Comparison of ENCODE assay signal across 21 mouse cellular contexts in the genomic region with DNA sequence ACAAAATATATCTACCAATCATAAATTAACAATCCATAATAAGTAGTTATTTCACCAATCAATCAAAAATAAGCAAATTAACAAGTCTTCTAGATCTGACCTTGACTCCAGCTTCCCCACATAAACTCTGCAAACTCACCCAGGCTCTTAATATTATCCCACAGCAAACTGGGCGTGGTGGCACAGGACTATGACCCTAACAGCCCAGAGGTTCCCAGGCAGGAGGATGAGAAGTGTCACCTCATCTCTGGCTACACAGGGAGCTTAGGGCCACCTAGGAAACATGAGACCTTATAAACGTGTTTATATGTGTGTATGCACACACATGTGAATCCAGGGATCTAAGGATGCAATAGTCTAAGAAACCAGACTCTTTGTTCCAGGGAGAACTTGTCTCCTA.
A peak's percentile ranks its signal among the peaks of the same experiment; 100 is the strongest.
DNase-seq lines count a peak whose midpoint lies in the region; ATAC-seq and TF ChIP-seq lines count a peak whose summit lies in the region.
"Had no signal": no experiment of that assay in that cellular context is flagged by ENCODE, and none has a peak within 500 bp of the region (broad histone marks: within the 10 kb centered on the region; RNA-seq: fewer than 3 reads in every experiment).

No protein-coding gene starts in this region.

- H3K9ac ChIP-seq in intestine, embryonic 15.5 days: no peak overlapping the region
- H3K9ac ChIP-seq in intestine, embryonic 16.5 days (ENCODE audit: low read depth, low read length): no peak overlapping the region
- no peak overlapping the region for H3K9ac ChIP-seq in intestine, postnatal 0 days (ENCODE audit: low read depth, low read length)
- no peak overlapping the region for H3K9ac ChIP-seq in forebrain, embryonic 15.5 days (replicated peaks)
- no peak overlapping the region for H3K9ac ChIP-seq in forebrain, embryonic 12.5 days

- H3K36me3 ChIP-seq in intestine, embryonic 15.5 days: no peaks in the 10 kb centered on the region
- H3K36me3 ChIP-seq in intestine, embryonic 16.5 days (ENCODE audit: control insufficient read depth, insufficient read depth, low read length): no peaks in the 10 kb centered on the region
- peaks cover 5% of the 10 kb centered on the region; the same call in 1 of the 2 replicates for H3K36me3 ChIP-seq in intestine, postnatal 0 days (ENCODE audit: control insufficient read depth, insufficient read depth)
- H3K36me3 ChIP-seq in forebrain, embryonic 15.5 days: no peaks in the 10 kb centered on the region
- no peaks in the 10 kb centered on the region for H3K36me3 ChIP-seq in forebrain, embryonic 12.5 days (replicated peaks)
- H3K36me3 ChIP-seq: G1E had no signal

- no peak overlapping the region for H3K4me3 ChIP-seq in intestine, embryonic 15.5 days (replicated peaks)
- no peak overlapping the region for H3K4me3 ChIP-seq in intestine, embryonic 16.5 days (ENCODE audit: low read length)
- no peak overlapping the region for H3K4me3 ChIP-seq in intestine, postnatal 0 days (ENCODE audit: low read depth, low read length)
- no peak overlapping the region for H3K4me3 ChIP-seq in forebrain, embryonic 15.5 days
- no peak overlapping the region for H3K4me3 ChIP-seq in layer of hippocampus, adult 2 months
- H3K4me3 ChIP-seq in forebrain, embryonic 12.5 days (replicated peaks): no peak overlapping the region

- ATAC-seq in intestine, embryonic 15.5 days: peak; percentile 80
- peak; percentile 88 for ATAC-seq in intestine, embryonic 16.5 days
- peak; percentile 57; the same call in 1 of the 2 replicates for ATAC-seq in intestine, postnatal 0 days
- no peak for ATAC-seq in forebrain, embryonic 15.5 days (replicated peaks)
- no peak for ATAC-seq in forebrain, embryonic 12.5 days (ENCODE audit: low FRiP score)
- ATAC-seq: activated CD4-positive, CD25-positive, alpha-beta regulatory T cell, adult 4 months; CD4-positive, CD25-positive, alpha-beta regulatory T cell, adult 4 months; Patski had no signal

- H3K27ac ChIP-seq in intestine, embryonic 15.5 days: no peak overlapping the region
- H3K27ac ChIP-seq in intestine, embryonic 16.5 days (ENCODE audit: low read length): no peak overlapping the region
- no peak overlapping the region for H3K27ac ChIP-seq in intestine, postnatal 0 days (ENCODE audit: low read depth, low read length)
- no peak overlapping the region for H3K27ac ChIP-seq in forebrain, embryonic 15.5 days (replicated peaks)
- no peak overlapping the region for H3K27ac ChIP-seq in layer of hippocampus, adult 2 months
- H3K27ac ChIP-seq in forebrain, embryonic 12.5 days: no peak overlapping the region

- 0 out of 2 replicates have a peak, but pooled peaks cover 2% of the 10 kb centered on the region for H3K4me1 ChIP-seq in intestine, embryonic 15.5 days (replicated peaks)
- 0 out of 2 replicates have a peak, but pooled peaks cover 7% of the 10 kb centered on the region for H3K4me1 ChIP-seq in intestine, embryonic 16.5 days (ENCODE audit: control insufficient read depth, insufficient read depth, low read length)
- H3K4me1 ChIP-seq in intestine, postnatal 0 days (replicated peaks; ENCODE audit: control insufficient read depth, insufficient read depth, low read length): peaks cover 10% of the 10 kb centered on the region
- no peaks in the 10 kb centered on the region for H3K4me1 ChIP-seq in forebrain, embryonic 15.5 days
- no peaks in the 10 kb centered on the region for H3K4me1 ChIP-seq in forebrain, embryonic 12.5 days

- no peak for TF ChIP-seq CTCF in intestine, postnatal 0 days (IDR thresholded peaks at IDR 0.05; ENCODE audit: low read depth)
- no peak for TF ChIP-seq CTCF in layer of hippocampus, adult 2 months (conservative IDR thresholded peaks at IDR 0.05)

- no peaks in the 10 kb centered on the region for H3K27me3 ChIP-seq in intestine, embryonic 15.5 days (replicated peaks)
- H3K27me3 ChIP-seq in intestine, embryonic 16.5 days (replicated peaks; ENCODE audit: control insufficient read depth, insufficient read depth, low read length): no peaks in the 10 kb centered on the region
- H3K27me3 ChIP-seq in intestine, postnatal 0 days (replicated peaks; ENCODE audit: control insufficient read depth, insufficient read depth, low read length): no peaks in the 10 kb centered on the region
- H3K27me3 ChIP-seq in forebrain, embryonic 15.5 days: no peaks in the 10 kb centered on the region
- no peaks in the 10 kb centered on the region for H3K27me3 ChIP-seq in forebrain, embryonic 12.5 days
- H3K27me3 ChIP-seq: CH12.LX, Patski had no signal

- 66% methylated on average over 2 of the region's 2 CpGs for WGBS in intestine, embryonic 15.5 days
- 63% methylated on average over 2 of the region's 2 CpGs for WGBS in intestine, embryonic 16.5 days
- WGBS in intestine, postnatal 0 days: 38% methylated on average over 2 of the region's 2 CpGs
- whole genome bisulfite sequencing in forebrain, embryonic 15.5 days: 88% methylated on average over 2 of the region's 2 CpGs
- 91% methylated on average over 2 of the region's 2 CpGs for WGBS in forebrain, embryonic 12.5 days

- DNase-seq in layer of hippocampus, adult 2 months (ENCODE audit: low spot score in 2 of 2): no peak
- DNase-seq: adrenal gland, adult 2 months; adrenal gland, adult 8-10 months; adrenal gland, postnatal 10 days; adrenal gland, postnatal 14 days; adrenal gland, postnatal 25 days; adrenal gland, postnatal 36 days; B cell, adult 2 months; cerebellum, adult 11 months; cerebellum, adult 11-12 months; cerebellum, adult 18-20 months had no signal

- no peaks in the 10 kb centered on the region for H3K9me3 ChIP-seq in intestine, embryonic 15.5 days
- no peaks in the 10 kb centered on the region for H3K9me3 ChIP-seq in intestine, embryonic 16.5 days (ENCODE audit: control insufficient read depth, low read length)
- H3K9me3 ChIP-seq in intestine, postnatal 0 days (ENCODE audit: control insufficient read depth): no peaks in the 10 kb centered on the region
- H3K9me3 ChIP-seq in forebrain, embryonic 15.5 days: no peaks in the 10 kb centered on the region
- no peaks in the 10 kb centered on the region for H3K9me3 ChIP-seq in forebrain, embryonic 12.5 days
- H3K9me3 ChIP-seq: G1E had no signal

- H3K4me2 ChIP-seq in intestine, embryonic 15.5 days (replicated peaks): no peak overlapping the region
- H3K4me2 ChIP-seq in intestine, embryonic 16.5 days (ENCODE audit: low read depth, low read length): no peak overlapping the region
- no peak overlapping the region for H3K4me2 ChIP-seq in intestine, postnatal 0 days (replicated peaks; ENCODE audit: low read depth)
- H3K4me2 ChIP-seq in forebrain, embryonic 15.5 days (replicated peaks): no peak overlapping the region
- H3K4me2 ChIP-seq in forebrain, embryonic 12.5 days: no peak overlapping the region

Comparison
In these comparisons a context has a peak if more than half of its experiments do, and no peak if none do; other contexts are left out.
1. ATAC-seq: peak in intestine, embryonic 15.5 days (single experiment), intestine, embryonic 16.5 days (single experiment) and intestine, postnatal 0 days (single experiment); none in forebrain, embryonic 15.5 days (single experiment) and forebrain, embryonic 12.5 days (single experiment).